Mouse (Mus musculus): ENCODE results near the gene Mup15.
"Not testable (repeated sequence)": the region's sequence is repeated elsewhere in the genome, so short reads cannot be mapped to it uniquely, and the experiment has no call there.

Mup15 gene

GRCm38 (mm10) chr4:61439643-61440042 lies at the start of gene Mup15:
Gene Mup15, minus strand, starts transcription at chr4:61439743.
- H3K4me3 ChIP-seq (replicated peaks; ENCODE audit: low read length); H3K36me3 ChIP-seq (ENCODE audit: insufficient read depth, low read length); H3K27me3 ChIP-seq (ENCODE audit: insufficient read depth, low read length); H3K4me1 ChIP-seq (replicated peaks; ENCODE audit: low read depth, low read length); H3K9me3 ChIP-seq (ENCODE audit: low read length): not testable (repeated sequence)

Data from E14TG2a.4 (cell line).